Mouse (Mus musculus) embryo, embryonic 10.5 days (tissue): Measurements from ENCODE around the gene Amigo3.

Experiments used
- DNase-seq: peaks from one replicate; pipeline ENCODE4 v3.0.0-alpha.2; 2015; ENCODE audit warnings: low spot score

Gene Amigo3

GRCm38 (mm10) chr9:108083561-108083960 is 30.6 kb downstream of the Amigo3 start:
- no peak for DNase-seq

- no peak for DNase-seq
These were observed 32.3 kb downstream of the Amigo3 start for GRCm38 (mm10) chr9:108085261-108085660.

- no peak for DNase-seq
These were observed 37.7 kb downstream of the Amigo3 start for GRCm38 (mm10) chr9:108090611-108091120.

GRCm38 (mm10) chr9:108093586-108093985 is 40.6 kb downstream of the Amigo3 start:
- no peak for DNase-seq

- peak; percentile 97 for DNase-seq
These were observed 41.4 kb downstream of the Amigo3 start, which contains the start of gene Apeh for GRCm38 (mm10) chr9:108094184-108094941. Gene Apeh, minus strand, starts transcription at chr9:108094606.

GRCm38 (mm10) chr9:108094998-108095411 is 42.0 kb downstream of the Amigo3 start:
- peak; percentile 45 for DNase-seq

GRCm38 (mm10) chr9:108095518-108095917 is 42.6 kb downstream of the Amigo3 start:
- peak; percentile 86 for DNase-seq

GRCm38 (mm10) chr9:108095949-108096712 is 43.2 kb downstream of the Amigo3 start:
- DNase-seq = no peak

GRCm38 (mm10) chr9:108099619-108100018 is 46.7 kb downstream of the Amigo3 start:
- DNase-seq = no peak

- peak; percentile 52 for DNase-seq
These were observed 52.0 kb downstream of the Amigo3 start for GRCm38 (mm10) chr9:108104766-108105548.
